Mouse (Mus musculus): ENCODE measurements at regions not wholly inside any gene's neighbourhood (a gene's known extent, or its start where the extent isn't known, plus 50 kb on each side); places are given as distances from the start of the nearest gene placed in this dataset.

DNA sequence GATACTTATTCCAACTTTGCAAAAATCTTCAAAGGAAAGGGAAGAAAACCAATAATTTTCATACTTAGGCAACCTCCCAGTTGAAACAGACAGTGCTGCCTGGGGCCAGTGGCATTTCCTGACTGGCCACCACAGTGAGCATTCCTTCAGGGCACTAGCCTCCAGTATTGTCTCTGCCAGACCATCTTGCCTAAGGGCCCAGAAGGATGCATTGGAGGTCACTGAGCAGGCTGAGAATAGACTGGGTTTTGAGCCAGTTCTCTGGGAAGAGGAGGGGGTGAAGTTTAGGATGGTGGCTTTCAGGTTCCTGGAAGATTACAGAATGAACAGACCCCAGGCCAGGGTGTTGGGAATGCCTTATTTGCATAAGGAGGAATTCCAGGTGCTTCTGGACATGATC, 95.3 kb upstream of the Tpm1 start:
- DNase-seq (ENCODE audit: low spot score) (no peak), ATAC-seq (replicated peaks; ENCODE audit: low FRiP score) (no peak)
- Histone ChIP-seq H3K9ac (ENCODE audit: low read depth, low read length) (no peak overlapping the region), H3K9me3 (ENCODE audit: control insufficient read depth, low read length) (no peaks in the 10 kb centered on the region), H3K27ac (ENCODE audit: low read depth, low read length) (no peak overlapping the region), H3K27me3 (replicated peaks; ENCODE audit: control insufficient read depth, insufficient read depth, low read length) (no peaks in the 10 kb centered on the region), H3K4me2 (no peak overlapping the region), H3K4me3 (ENCODE audit: low read depth, low read length) (no peak overlapping the region), H3K4me1 (replicated peaks; ENCODE audit: control insufficient read depth, insufficient read depth, low read length) (no peaks in the 10 kb centered on the region), H3K36me3 (ENCODE audit: control insufficient read depth, insufficient read depth, low read length) (no peaks in the 10 kb centered on the region)

DNA sequence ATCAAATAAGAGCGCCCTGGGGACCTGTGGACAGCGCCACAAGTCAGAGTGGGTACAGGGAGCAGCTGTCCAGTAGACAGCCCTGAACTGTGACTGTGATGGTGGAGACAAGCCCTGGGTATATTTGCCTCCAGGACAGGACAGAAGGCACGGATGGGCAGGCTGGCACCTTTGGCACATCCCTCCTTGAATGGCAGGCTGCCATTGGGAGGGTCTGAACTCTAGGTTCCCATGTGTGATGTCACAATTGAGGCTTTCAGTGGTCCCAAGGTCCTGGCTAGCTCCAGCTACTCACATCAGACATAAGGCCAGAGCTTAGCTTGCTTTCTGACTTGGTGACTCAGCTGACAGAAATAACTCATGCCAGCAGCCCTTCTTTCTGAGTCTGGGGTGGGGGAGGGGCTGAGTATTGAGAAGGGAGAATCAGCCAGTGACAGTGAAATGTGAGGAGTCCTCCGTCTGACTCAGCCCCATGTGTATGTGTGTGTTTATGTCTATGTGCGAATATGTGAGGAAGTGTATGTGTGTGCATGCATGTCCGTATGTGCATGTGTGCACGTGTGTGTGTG, 91.2 kb upstream of the Tpm1 start:
- no peak overlapping the region for H3K27ac ChIP-seq (ENCODE audit: low read depth, low read length)
- DNase-seq (ENCODE audit: low spot score): no peak
- 72% methylated on average over 7 of the region's 7 CpGs for WGBS

DNA sequence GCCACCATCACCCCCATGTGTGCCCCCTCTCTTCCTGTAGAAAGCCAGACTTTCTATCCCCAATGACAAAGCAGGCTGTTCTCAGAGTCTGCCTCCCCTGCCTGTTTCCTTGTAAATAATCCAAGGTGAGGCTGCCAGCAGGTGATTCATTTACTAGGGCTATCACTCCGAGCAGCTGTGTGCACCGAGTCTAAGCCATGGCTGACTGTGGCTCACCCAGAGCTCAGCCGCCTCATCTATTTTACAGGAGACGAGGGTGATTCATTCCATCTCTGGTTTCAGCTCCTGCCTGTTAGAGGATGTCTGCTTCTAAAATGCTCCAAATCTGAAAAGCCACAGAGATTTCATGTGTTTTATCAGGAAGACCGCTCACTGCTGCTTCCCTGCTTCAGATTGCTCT, 88.5 kb upstream of the Tpm1 start:
- Histone ChIP-seq H3K4me1 (replicated peaks; ENCODE audit: control insufficient read depth, insufficient read depth, low read length) (peaks cover 11% of the 10 kb centered on the region), H3K4me2 (no peak overlapping the region), H3K9me3 (ENCODE audit: control insufficient read depth, low read length) (no peaks in the 10 kb centered on the region), H3K36me3 (ENCODE audit: control insufficient read depth, insufficient read depth, low read length) (no peaks in the 10 kb centered on the region), H3K4me3 (ENCODE audit: low read depth, low read length) (no peak overlapping the region), H3K27me3 (replicated peaks; ENCODE audit: control insufficient read depth, insufficient read depth, low read length) (no peaks in the 10 kb centered on the region), H3K9ac (ENCODE audit: low read depth, low read length) (no peak overlapping the region), H3K27ac (ENCODE audit: low read depth, low read length) (peak overlapping the region; percentile 32; the same call in 1 of the 2 replicates)
- no peak for DNase-seq (ENCODE audit: low spot score)
- WGBS: 42% methylated on average over 5 of the region's 5 CpGs
- ATAC-seq (replicated peaks; ENCODE audit: low FRiP score): no peak

More for the DNA sequence above, 91.2 kb upstream of the Tpm1 start:
- Histone ChIP-seq H3K9me3 (ENCODE audit: control insufficient read depth, low read length) (no peaks in the 10 kb centered on the region), H3K27me3 (replicated peaks; ENCODE audit: control insufficient read depth, insufficient read depth, low read length) (no peaks in the 10 kb centered on the region), H3K4me1 (replicated peaks; ENCODE audit: control insufficient read depth, insufficient read depth, low read length) (peaks cover 8% of the 10 kb centered on the region), H3K4me2 (no peak overlapping the region), H3K36me3 (ENCODE audit: control insufficient read depth, insufficient read depth, low read length) (no peaks in the 10 kb centered on the region), H3K9ac (ENCODE audit: low read depth, low read length) (no peak overlapping the region), H3K4me3 (ENCODE audit: low read depth, low read length) (no peak overlapping the region)
- ATAC-seq (replicated peaks; ENCODE audit: low FRiP score): no peak

DNA sequence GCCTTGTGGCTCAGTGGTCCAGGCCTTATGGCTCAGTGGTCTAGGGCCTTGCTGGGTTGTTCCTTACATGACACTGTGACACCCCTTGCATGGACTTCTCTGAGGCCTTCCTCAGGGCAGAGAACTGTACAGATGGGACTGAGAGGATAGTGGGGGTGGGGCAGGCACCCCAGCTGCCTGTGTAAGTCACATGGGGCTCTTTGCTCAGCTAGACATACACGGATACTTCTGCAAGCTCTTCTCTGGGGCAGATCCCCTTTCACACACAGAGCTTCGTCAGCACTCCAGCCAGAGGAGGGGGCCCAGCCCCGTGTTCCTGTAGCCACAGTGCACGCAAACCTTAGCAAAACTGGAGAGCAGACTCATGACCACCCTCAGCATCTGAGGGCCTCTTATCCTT, 87.9 kb upstream of the Tpm1 start:
- Histone ChIP-seq H3K9me3 (ENCODE audit: control insufficient read depth, low read length) (no peaks in the 10 kb centered on the region), H3K4me3 (ENCODE audit: low read depth, low read length) (no peak overlapping the region), H3K27ac (ENCODE audit: low read depth, low read length) (peak overlapping the region; percentile 32; the same call in 1 of the 2 replicates), H3K36me3 (ENCODE audit: control insufficient read depth, insufficient read depth, low read length) (no peaks in the 10 kb centered on the region), H3K27me3 (replicated peaks; ENCODE audit: control insufficient read depth, insufficient read depth, low read length) (no peaks in the 10 kb centered on the region), H3K4me1 (replicated peaks; ENCODE audit: control insufficient read depth, insufficient read depth, low read length) (peaks cover 15% of the 10 kb centered on the region), H3K4me2 (no peak overlapping the region), H3K9ac (ENCODE audit: low read depth, low read length) (no peak overlapping the region)
- no peak for ATAC-seq (replicated peaks; ENCODE audit: low FRiP score)
- WGBS: 48% methylated on average over 4 of the region's 4 CpGs
- DNase-seq (ENCODE audit: low spot score): no peak

DNA sequence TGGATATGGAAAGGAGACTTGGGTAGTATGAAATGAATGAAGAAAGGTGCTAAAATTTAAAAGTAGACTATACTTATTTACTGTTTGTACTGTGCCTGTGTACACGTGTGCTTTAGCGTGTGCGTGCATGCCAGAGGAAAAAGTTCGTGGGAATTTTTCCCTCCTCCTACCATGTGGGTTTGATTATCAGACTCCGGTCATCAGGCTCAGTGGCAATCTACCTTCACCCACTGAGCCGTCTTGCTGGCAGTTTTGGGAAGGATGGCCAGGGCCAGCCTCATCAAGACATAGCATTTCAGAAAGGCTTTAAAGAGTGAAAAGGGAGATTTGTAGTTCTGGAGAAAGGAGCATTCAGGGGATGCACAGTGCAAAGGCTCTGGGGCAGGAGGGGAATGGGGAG, 87.0 kb upstream of the Tpm1 start:
- no peaks in the 10 kb centered on the region for H3K27me3 ChIP-seq (replicated peaks; ENCODE audit: control insufficient read depth, insufficient read depth, low read length)
- no peaks in the 10 kb centered on the region for H3K36me3 ChIP-seq (ENCODE audit: control insufficient read depth, insufficient read depth, low read length)
- H3K4me2 ChIP-seq: no peak overlapping the region
- H3K9ac ChIP-seq (ENCODE audit: low read depth, low read length): no peak overlapping the region
- no peak for ATAC-seq (replicated peaks; ENCODE audit: low FRiP score)
- H3K4me3 ChIP-seq (ENCODE audit: low read depth, low read length): no peak overlapping the region
- H3K4me1 ChIP-seq (replicated peaks; ENCODE audit: control insufficient read depth, insufficient read depth, low read length): peaks cover 15% of the 10 kb centered on the region
- 81% methylated on average over 6 of the region's 6 CpGs for WGBS
- no peak for DNase-seq (ENCODE audit: low spot score)
- H3K27ac ChIP-seq (ENCODE audit: low read depth, low read length): no peak overlapping the region
- H3K9me3 ChIP-seq (ENCODE audit: control insufficient read depth, low read length): no peaks in the 10 kb centered on the region

DNA sequence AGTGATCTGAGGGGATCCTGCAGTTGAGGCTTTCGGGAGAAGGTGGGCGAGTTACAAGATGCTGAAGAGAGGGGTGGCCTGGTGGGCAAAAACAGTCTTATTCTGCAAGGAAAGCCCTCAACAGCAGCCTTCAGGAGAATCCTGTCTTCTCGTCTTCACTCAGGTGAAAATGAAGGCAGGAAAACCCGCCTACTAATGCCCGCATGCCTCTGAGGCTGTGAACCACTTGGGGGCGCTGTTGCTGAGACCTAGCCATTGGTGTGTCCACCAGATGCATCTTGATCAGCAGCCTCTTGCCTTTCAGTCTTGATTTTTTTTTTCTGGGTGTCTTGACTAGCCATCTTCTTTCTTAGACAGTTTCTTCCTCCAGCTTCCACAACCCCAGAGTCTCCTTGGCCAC, 85.2 kb upstream of the Tpm1 start:
- 73% methylated on average over 6 of the region's 6 CpGs for WGBS
- ATAC-seq (replicated peaks; ENCODE audit: low FRiP score) (no peak), DNase-seq (ENCODE audit: low spot score) (no peak)
- no peaks in the 10 kb centered on the region for H3K9me3 ChIP-seq (ENCODE audit: control insufficient read depth, low read length)
- no peaks in the 10 kb centered on the region for H3K27me3 ChIP-seq (replicated peaks; ENCODE audit: control insufficient read depth, insufficient read depth, low read length)
- H3K4me1 ChIP-seq (replicated peaks; ENCODE audit: control insufficient read depth, insufficient read depth, low read length): peaks cover 15% of the 10 kb centered on the region
- no peak overlapping the region for H3K4me2 ChIP-seq
- H3K36me3 ChIP-seq (ENCODE audit: control insufficient read depth, insufficient read depth, low read length): no peaks in the 10 kb centered on the region
- no peak overlapping the region for H3K4me3 ChIP-seq (ENCODE audit: low read depth, low read length)
- no peak overlapping the region for H3K27ac ChIP-seq (ENCODE audit: low read depth, low read length)
- no peak overlapping the region for H3K9ac ChIP-seq (ENCODE audit: low read depth, low read length)

DNA sequence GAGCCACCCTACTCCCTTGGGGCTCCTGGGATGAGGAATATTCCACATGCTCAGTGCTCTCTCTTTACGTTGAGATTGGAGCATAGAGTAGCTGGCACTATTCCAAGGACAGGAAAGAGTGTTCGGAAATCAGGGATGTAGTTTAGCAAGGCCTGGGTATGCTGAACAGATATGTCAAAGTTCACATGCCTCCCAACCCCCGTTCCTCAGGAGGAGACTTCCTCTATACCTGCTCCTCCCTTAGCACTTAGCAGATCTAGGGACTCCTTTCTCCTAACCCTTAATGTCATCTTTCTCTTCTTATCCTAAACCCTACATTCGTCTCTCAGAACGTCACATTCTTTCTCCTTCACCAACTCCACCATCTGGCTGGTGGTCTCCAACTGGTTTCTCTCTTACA, 83.2 kb upstream of the Tpm1 start:
- Histone ChIP-seq H3K9me3 (ENCODE audit: control insufficient read depth, low read length) (no peaks in the 10 kb centered on the region), H3K27me3 (replicated peaks; ENCODE audit: control insufficient read depth, insufficient read depth, low read length) (no peaks in the 10 kb centered on the region), H3K27ac (ENCODE audit: low read depth, low read length) (no peak overlapping the region), H3K36me3 (ENCODE audit: control insufficient read depth, insufficient read depth, low read length) (no peaks in the 10 kb centered on the region), H3K4me2 (no peak overlapping the region), H3K9ac (ENCODE audit: low read depth, low read length) (no peak overlapping the region), H3K4me3 (ENCODE audit: low read depth, low read length) (no peak overlapping the region), H3K4me1 (replicated peaks; ENCODE audit: control insufficient read depth, insufficient read depth, low read length) (peaks cover 11% of the 10 kb centered on the region)
- ATAC-seq (replicated peaks; ENCODE audit: low FRiP score) (no peak), DNase-seq (ENCODE audit: low spot score) (no peak)
- WGBS: 59% methylated on average over 5 of the region's 5 CpGs

DNA sequence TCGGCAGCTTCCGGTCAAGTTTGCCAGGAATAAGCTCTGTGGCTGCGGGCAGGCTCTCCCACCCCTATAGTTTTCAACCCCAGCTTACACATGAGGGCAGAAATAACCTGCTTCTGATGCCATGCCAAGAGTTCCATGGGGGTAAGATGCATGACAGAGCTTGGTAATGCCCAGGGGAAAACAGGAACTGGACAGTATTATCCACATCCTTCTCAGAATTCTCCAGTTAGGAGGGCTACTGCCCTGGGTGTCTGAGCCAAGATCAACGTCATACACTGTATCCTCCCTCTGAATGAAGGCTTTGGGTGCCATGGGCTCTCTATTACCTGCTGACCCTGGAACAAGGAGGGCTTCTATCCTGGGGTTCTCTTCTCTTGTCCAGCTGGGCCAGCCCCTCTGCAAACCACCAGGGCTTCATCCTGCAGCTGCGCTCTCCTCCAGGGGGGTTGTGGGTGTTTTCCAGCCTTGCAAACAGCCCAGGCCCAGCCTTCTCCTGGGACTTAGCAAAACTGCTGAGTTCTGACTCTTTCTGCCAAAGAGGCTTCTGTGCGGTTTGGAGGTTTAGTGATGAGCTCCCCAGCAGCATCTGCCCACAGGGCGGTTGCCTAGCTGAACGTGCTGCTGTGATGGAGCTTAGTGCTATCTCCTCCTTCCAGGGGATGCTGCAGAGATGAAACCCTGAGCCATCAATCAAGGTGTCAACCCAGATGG, 81.7 kb upstream of the Tpm1 start:
- Histone ChIP-seq H3K4me2 (no peak overlapping the region), H3K9ac (ENCODE audit: low read depth, low read length) (no peak overlapping the region), H3K27ac (ENCODE audit: low read depth, low read length) (no peak overlapping the region), H3K4me1 (replicated peaks; ENCODE audit: control insufficient read depth, insufficient read depth, low read length) (peaks cover 7% of the 10 kb centered on the region; the same call in 1 of the 2 replicates), H3K27me3 (replicated peaks; ENCODE audit: control insufficient read depth, insufficient read depth, low read length) (no peaks in the 10 kb centered on the region), H3K9me3 (ENCODE audit: control insufficient read depth, low read length) (no peaks in the 10 kb centered on the region), H3K4me3 (ENCODE audit: low read depth, low read length) (no peak overlapping the region), H3K36me3 (ENCODE audit: control insufficient read depth, insufficient read depth, low read length) (no peaks in the 10 kb centered on the region)
- DNase-seq (ENCODE audit: low spot score) (no peak), ATAC-seq (replicated peaks; ENCODE audit: low FRiP score) (no peak)
- 74% methylated on average over 8 of the region's 8 CpGs for WGBS

DNA sequence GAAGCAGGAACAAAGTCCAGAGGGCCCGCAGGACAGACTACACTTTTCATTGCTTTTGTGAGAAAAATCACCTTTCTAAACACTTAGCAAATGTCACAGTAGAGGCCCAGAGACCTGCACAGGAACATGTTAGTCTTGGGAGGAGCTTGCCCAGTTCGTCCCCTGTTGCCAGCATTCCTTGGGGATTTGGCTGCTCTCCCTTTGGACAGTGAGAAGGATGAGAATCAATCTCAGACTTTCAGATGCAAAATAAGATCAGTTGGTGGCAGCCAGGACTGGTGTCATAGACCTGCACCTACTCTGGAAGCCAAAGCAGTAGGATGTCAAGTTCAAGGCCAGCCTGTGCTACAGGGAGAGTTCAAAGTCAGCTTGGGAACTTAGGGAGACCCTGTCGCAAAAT, 80.7 kb upstream of the Tpm1 start:
- 73% methylated on average over 3 of the region's 3 CpGs for WGBS
- ATAC-seq (replicated peaks; ENCODE audit: low FRiP score): no peak
- H3K4me3 ChIP-seq (ENCODE audit: low read depth, low read length): no peak overlapping the region
- no peak overlapping the region for H3K27ac ChIP-seq (ENCODE audit: low read depth, low read length)
- H3K36me3 ChIP-seq (ENCODE audit: control insufficient read depth, insufficient read depth, low read length): no peaks in the 10 kb centered on the region
- H3K4me2 ChIP-seq: no peak overlapping the region
- no peak for DNase-seq (ENCODE audit: low spot score)
- H3K4me1 ChIP-seq (replicated peaks; ENCODE audit: control insufficient read depth, insufficient read depth, low read length): peaks cover 7% of the 10 kb centered on the region; the same call in 1 of the 2 replicates
- no peak overlapping the region for H3K9ac ChIP-seq (ENCODE audit: low read depth, low read length)
- H3K27me3 ChIP-seq (replicated peaks; ENCODE audit: control insufficient read depth, insufficient read depth, low read length): no peaks in the 10 kb centered on the region
- no peaks in the 10 kb centered on the region for H3K9me3 ChIP-seq (ENCODE audit: control insufficient read depth, low read length)
